Mouse (Mus musculus): Measurements from ENCODE around the gene Mtx3. TPM values are rescaled to one million over a fixed set of nuclear protein-coding genes. Genes with fewer than 3 reads are reported as not detected.
"Not testable (repeated sequence)": the region's sequence is repeated elsewhere in the genome, so short reads cannot be mapped to it uniquely, and the experiment has no call there.

Gene Mtx3
- 4.8 and 5.3 TPM in 2 replicates for polyA plus RNA-seq (2014; fragmentation: Nextera tagmentation; extraction: Ambion mirVana)

- no peaks in the 10 kb centered on the region for H3K9me3 ChIP-seq (ENCODE audit: control insufficient read depth, low read length)
- H3K9ac ChIP-seq (ENCODE audit: low read length), result peak within 1 kb of the TSS; percentile 83
- WGBS, result 3% methylated on average over 40 of the region's 40 CpGs
- ATAC-seq (replicated peaks; ENCODE audit: low FRiP score) (peak; percentile 99), DNase-seq (ENCODE audit: low spot score) (peak; percentile 90)
- peak within 1 kb of the TSS; percentile 76 for H3K4me3 ChIP-seq (ENCODE audit: low read depth, low read length)
- no peaks in the 10 kb centered on the region for H3K4me1 ChIP-seq (replicated peaks; ENCODE audit: control insufficient read depth, insufficient read depth, low read length)
- peak within 1 kb of the TSS; percentile 46 for H3K4me2 ChIP-seq (ENCODE audit: low read depth, low read length, severe bottlenecking)
- 0 out of 2 replicates have a peak within 1 kb of the TSS, but pooled peaks have one; percentile 38 for H3K27ac ChIP-seq (ENCODE audit: low read depth, low read length)
- H3K36me3 ChIP-seq (ENCODE audit: control insufficient read depth, insufficient read depth, low read length), result no peaks in the 10 kb centered on the region
- no peaks in the 10 kb centered on the region for H3K27me3 ChIP-seq (ENCODE audit: control insufficient read depth, insufficient read depth, low read length)
Measured at GRCm38 (mm10) chr13:92844586-92845221, at the start of gene Mtx3. Mtx3 (plus strand) TSS chr13:92844760.

- no peaks in the 10 kb centered on the region for H3K9me3 ChIP-seq (ENCODE audit: control insufficient read depth, low read length)
- ATAC-seq (replicated peaks; ENCODE audit: low FRiP score), result no peak
Measured at GRCm38 (mm10) chr13:92798830-92799229, 45.7 kb upstream of the Mtx3 start.

GRCm38 (mm10) chr13:92799306-92799925, 45.1 kb upstream of the Mtx3 start:
- H3K27ac ChIP-seq (ENCODE audit: low read depth, low read length), result no peak overlapping the region
- DNase-seq (ENCODE audit: low spot score) (no peak), ATAC-seq (replicated peaks; ENCODE audit: low FRiP score) (no peak)
- H3K4me1 ChIP-seq (replicated peaks; ENCODE audit: control insufficient read depth, insufficient read depth, low read length), result peaks cover 3% of the 10 kb centered on the region; the same call in 1 of the 2 replicates
- WGBS, result 85% methylated on average over 7 of the region's 7 CpGs
- no peak overlapping the region for H3K4me3 ChIP-seq (ENCODE audit: low read depth, low read length)
- H3K9ac ChIP-seq (ENCODE audit: low read length), result no peak overlapping the region
- peaks cover 1% of the 10 kb centered on the region; the same call in 1 of the 2 replicates for H3K27me3 ChIP-seq (ENCODE audit: control insufficient read depth, insufficient read depth, low read length)
- H3K9me3 ChIP-seq (ENCODE audit: control insufficient read depth, low read length), result no peaks in the 10 kb centered on the region
- no peaks in the 10 kb centered on the region for H3K36me3 ChIP-seq (ENCODE audit: control insufficient read depth, insufficient read depth, low read length)
- no peak overlapping the region for H3K4me2 ChIP-seq (ENCODE audit: low read depth, low read length, severe bottlenecking)

More at GRCm38 (mm10) chr13:92798830-92799229, 45.7 kb upstream of the Mtx3 start:
- H3K27me3 ChIP-seq (ENCODE audit: control insufficient read depth, insufficient read depth, low read length), result peaks cover 5% of the 10 kb centered on the region
- no peak overlapping the region for H3K4me3 ChIP-seq (ENCODE audit: low read depth, low read length)
- H3K4me1 ChIP-seq (replicated peaks; ENCODE audit: control insufficient read depth, insufficient read depth, low read length), result peaks cover 3% of the 10 kb centered on the region; the same call in 1 of the 2 replicates
- no peak for DNase-seq (ENCODE audit: low spot score)
- no peaks in the 10 kb centered on the region for H3K36me3 ChIP-seq (ENCODE audit: control insufficient read depth, insufficient read depth, low read length)
- no peak overlapping the region for H3K4me2 ChIP-seq (ENCODE audit: low read depth, low read length, severe bottlenecking)
- no peak overlapping the region for H3K27ac ChIP-seq (ENCODE audit: low read depth, low read length)
- no peak overlapping the region for H3K9ac ChIP-seq (ENCODE audit: low read length)
- WGBS, result 80% methylated on average over 2 of the region's 2 CpGs

- Histone ChIP-seq H3K27ac (ENCODE audit: low read depth, low read length) (no peak overlapping the region), H3K9ac (ENCODE audit: low read length) (no peak overlapping the region), H3K27me3 (ENCODE audit: control insufficient read depth, insufficient read depth, low read length) (no peaks in the 10 kb centered on the region), H3K4me2 (ENCODE audit: low read depth, low read length, severe bottlenecking) (no peak overlapping the region), H3K36me3 (ENCODE audit: control insufficient read depth, insufficient read depth, low read length) (no peaks in the 10 kb centered on the region), H3K4me3 (ENCODE audit: low read depth, low read length) (no peak overlapping the region), H3K4me1 (replicated peaks; ENCODE audit: control insufficient read depth, insufficient read depth, low read length) (no peaks in the 10 kb centered on the region), H3K9me3 (ENCODE audit: control insufficient read depth, low read length) (no peaks in the 10 kb centered on the region)
- ATAC-seq (replicated peaks; ENCODE audit: low FRiP score) (no peak), DNase-seq (ENCODE audit: low spot score) (no peak)
Measured at GRCm38 (mm10) chr13:92806785-92807184, 37.8 kb upstream of the Mtx3 start.

GRCm38 (mm10) chr13:92807849-92808248, 36.7 kb upstream of the Mtx3 start:
- no peaks in the 10 kb centered on the region for H3K4me1 ChIP-seq (replicated peaks; ENCODE audit: control insufficient read depth, insufficient read depth, low read length)
- ATAC-seq (replicated peaks; ENCODE audit: low FRiP score) (no peak), DNase-seq (ENCODE audit: low spot score) (no peak)
- no peak overlapping the region for H3K4me2 ChIP-seq (ENCODE audit: low read depth, low read length, severe bottlenecking)
- WGBS, result 90% methylated on average over 3 of the region's 3 CpGs
- H3K9ac ChIP-seq (ENCODE audit: low read length), result no peak overlapping the region
- no peaks in the 10 kb centered on the region for H3K36me3 ChIP-seq (ENCODE audit: control insufficient read depth, insufficient read depth, low read length)
- no peak overlapping the region for H3K4me3 ChIP-seq (ENCODE audit: low read depth, low read length)
- no peak overlapping the region for H3K27ac ChIP-seq (ENCODE audit: low read depth, low read length)
- H3K9me3 ChIP-seq (ENCODE audit: control insufficient read depth, low read length), result no peaks in the 10 kb centered on the region
- H3K27me3 ChIP-seq (ENCODE audit: control insufficient read depth, insufficient read depth, low read length), result no peaks in the 10 kb centered on the region

GRCm38 (mm10) chr13:92810592-92810991, 34.0 kb upstream of the Mtx3 start:
- not testable (repeated sequence) for H3K27ac ChIP-seq (ENCODE audit: low read depth, low read length); ATAC-seq (replicated peaks; ENCODE audit: low FRiP score); H3K36me3 ChIP-seq (ENCODE audit: control insufficient read depth, insufficient read depth, low read length); H3K9ac ChIP-seq (ENCODE audit: low read length); H3K4me3 ChIP-seq (ENCODE audit: low read depth, low read length); H3K4me1 ChIP-seq (replicated peaks; ENCODE audit: control insufficient read depth, insufficient read depth, low read length); H3K27me3 ChIP-seq (ENCODE audit: control insufficient read depth, insufficient read depth, low read length); DNase-seq (ENCODE audit: low spot score); H3K4me2 ChIP-seq (ENCODE audit: low read depth, low read length, severe bottlenecking); H3K9me3 ChIP-seq (ENCODE audit: control insufficient read depth, low read length)
- 86% methylated on average over 1 of the region's 1 CpGs for WGBS

- H3K4me3 ChIP-seq (ENCODE audit: low read depth, low read length), result no peak overlapping the region
- DNase-seq (ENCODE audit: low spot score) (no peak), ATAC-seq (replicated peaks; ENCODE audit: low FRiP score) (no peak)
- no peak overlapping the region for H3K9ac ChIP-seq (ENCODE audit: low read length)
- H3K36me3 ChIP-seq (ENCODE audit: control insufficient read depth, insufficient read depth, low read length), result no peaks in the 10 kb centered on the region
- H3K9me3 ChIP-seq (ENCODE audit: control insufficient read depth, low read length), result no peaks in the 10 kb centered on the region
- H3K4me1 ChIP-seq (replicated peaks; ENCODE audit: control insufficient read depth, insufficient read depth, low read length), result no peaks in the 10 kb centered on the region
- WGBS, result 82% methylated on average over 5 of the region's 5 CpGs
- H3K27ac ChIP-seq (ENCODE audit: low read depth, low read length), result no peak overlapping the region
- H3K27me3 ChIP-seq (ENCODE audit: control insufficient read depth, insufficient read depth, low read length), result no peaks in the 10 kb centered on the region
- H3K4me2 ChIP-seq (ENCODE audit: low read depth, low read length, severe bottlenecking), result no peak overlapping the region
Measured at GRCm38 (mm10) chr13:92816329-92816728, 28.2 kb upstream of the Mtx3 start.

GRCm38 (mm10) chr13:92817357-92817756, 27.2 kb upstream of the Mtx3 start:
- Histone ChIP-seq H3K4me2 (ENCODE audit: low read depth, low read length, severe bottlenecking) (no peak overlapping the region), H3K9me3 (ENCODE audit: control insufficient read depth, low read length) (no peaks in the 10 kb centered on the region), H3K27ac (ENCODE audit: low read depth, low read length) (no peak overlapping the region), H3K27me3 (ENCODE audit: control insufficient read depth, insufficient read depth, low read length) (no peaks in the 10 kb centered on the region), H3K4me1 (replicated peaks; ENCODE audit: control insufficient read depth, insufficient read depth, low read length) (no peaks in the 10 kb centered on the region), H3K36me3 (ENCODE audit: control insufficient read depth, insufficient read depth, low read length) (no peaks in the 10 kb centered on the region), H3K4me3 (ENCODE audit: low read depth, low read length) (no peak overlapping the region), H3K9ac (ENCODE audit: low read length) (no peak overlapping the region)
- WGBS, result 87% methylated on average over 3 of the region's 3 CpGs
- ATAC-seq (replicated peaks; ENCODE audit: low FRiP score), result no peak
- no peak for DNase-seq (ENCODE audit: low spot score)

- H3K27ac ChIP-seq (ENCODE audit: low read depth, low read length), result no peak overlapping the region
- no peaks in the 10 kb centered on the region for H3K27me3 ChIP-seq (ENCODE audit: control insufficient read depth, insufficient read depth, low read length)
- WGBS, result 84% methylated on average over 10 of the region's 10 CpGs
Measured at GRCm38 (mm10) chr13:92828820-92829219, 15.7 kb upstream of the Mtx3 start.

More at GRCm38 (mm10) chr13:92828820-92829219, 15.7 kb upstream of the Mtx3 start:
- Histone ChIP-seq H3K9ac (ENCODE audit: low read length) (no peak overlapping the region), H3K4me1 (replicated peaks; ENCODE audit: control insufficient read depth, insufficient read depth, low read length) (no peaks in the 10 kb centered on the region), H3K4me3 (ENCODE audit: low read depth, low read length) (no peak overlapping the region), H3K4me2 (ENCODE audit: low read depth, low read length, severe bottlenecking) (no peak overlapping the region), H3K36me3 (ENCODE audit: control insufficient read depth, insufficient read depth, low read length) (no peaks in the 10 kb centered on the region), H3K9me3 (ENCODE audit: control insufficient read depth, low read length) (no peaks in the 10 kb centered on the region)
- no peak for DNase-seq (ENCODE audit: low spot score)
- ATAC-seq (replicated peaks; ENCODE audit: low FRiP score), result no peak

Measured in forebrain, embryonic 11.5 days (tissue).